Mouse (Mus musculus) heart, embryonic 15.5 days (tissue): ENCODE measurements around the gene Zfp428. TPM values are rescaled to one million over a fixed set of nuclear protein-coding genes. Genes with fewer than 3 reads are reported as not detected.
"Not testable (repeated sequence)": the region's sequence is repeated elsewhere in the genome, so short reads cannot be mapped to it uniquely, and the experiment has no call there.

Experiments
- ATAC-seq: fragments of 200-750 bp; cut with Nextera tagmentation; replicated peaks from 2 replicates; pipeline ENCODE4 v1.8.0; 2017; ENCODE audit warnings: low read depth, moderate TSS enrichment; ENCODE audit not compliant: insufficient number of reproducible peaks, insufficient read depth, low FRiP score
- H3K27ac ChIP-seq: fragments of 300-500 bp; sonication (generic); 2 replicates; pipeline ENCODE4 v1.5.1; 2015; ENCODE audit warnings: mild to moderate bottlenecking, inconsistent platforms
- H3K27me3 ChIP-seq: fragments of 300-500 bp; sonication (generic); 2 replicates; pipeline ENCODE4 v1.6.1; 2015; ENCODE audit warnings: inconsistent platforms
- H3K36me3 ChIP-seq: fragments of 300-500 bp; sonication (generic); 2 replicates; pipeline ENCODE4 v1.6.1; 2015; ENCODE audit warnings: mild to moderate bottlenecking, inconsistent platforms
- H3K4me1 ChIP-seq: fragments of 300-500 bp; sonication (generic); replicated peaks from 2 replicates; pipeline ENCODE4 v1.6.1; 2015; ENCODE audit warnings: inconsistent platforms
- H3K4me2 ChIP-seq: fragments of 300-500 bp; sonication (generic); 2 replicates; pipeline ENCODE4 v1.6.1; 2015; ENCODE audit warnings: inconsistent platforms, mild to moderate bottlenecking, moderate library complexity
- H3K4me3 ChIP-seq: fragments of 300-500 bp; sonication (generic); 2 replicates; pipeline ENCODE4 v1.5.1; 2015; ENCODE audit warnings: mild to moderate bottlenecking, inconsistent platforms
- H3K9ac ChIP-seq: fragments of 300-500 bp; sonication (generic); 2 replicates; pipeline ENCODE4 v1.6.1; 2015; ENCODE audit warnings: mild to moderate bottlenecking, inconsistent platforms
- H3K9me3 ChIP-seq: fragments of 300-500 bp; sonication (generic); replicated peaks from 2 replicates; pipeline ENCODE4 v1.6.1; 2016; ENCODE audit warnings: inconsistent platforms
- WGBS: fragments of 180-500 bp; shearing (Covaris S2); methylation state at CpG from one replicate; pipeline ENCODE4 v1.1.7; 2015; ENCODE audit warnings: mixed read lengths; 5-methylcytosine and 5-hydroxymethylcytosine counted together
- polyA plus RNA-seq: library from polyadenylated mRNA; unstranded; fragments of >200 nt; fragmentation: Nextera tagmentation; extraction: Ambion mirVana; gene quantifications from 2 replicates; pipeline ENCODE4 v1.2.1, GENCODE M21; 2015

Gene Zfp428
- polyA plus RNA-seq, 1 experiment from 2014 or later, result 37.5 TPM

- 32% methylated on average over 15 of the region's 15 CpGs for WGBS
- no peaks in the 10 kb centered on the region for H3K9me3 ChIP-seq
- H3K27me3 ChIP-seq, result peaks cover 30% of the 10 kb centered on the region
- H3K4me1 ChIP-seq, result peaks cover 34% of the 10 kb centered on the region
- H3K36me3 ChIP-seq, result no peaks in the 10 kb centered on the region
- peak overlapping the region; percentile 87 for H3K4me2 ChIP-seq
- ATAC-seq, result no peak
- peak overlapping the region; percentile 99 for H3K27ac ChIP-seq
- H3K4me3 ChIP-seq, result peak overlapping the region; percentile 67
- 0 out of 2 replicates have a peak overlapping the region, but pooled peaks have one; percentile 22 for H3K9ac ChIP-seq
These were observed 1.2 kb upstream of the Zfp428 start for GRCm38 (mm10) chr7:24505447-24506064.

- Histone ChIP-seq H3K36me3 (no peaks in the 10 kb centered on the region), H3K4me3 (peak overlapping the region; percentile 67), H3K27me3 (peaks cover 24% of the 10 kb centered on the region), H3K9me3 (no peaks in the 10 kb centered on the region), H3K9ac (peak overlapping the region; percentile 90; the same call in 1 of the 2 replicates), H3K4me2 (peak overlapping the region; percentile 87), H3K4me1 (peaks cover 33% of the 10 kb centered on the region), H3K27ac (peak overlapping the region; percentile 99)
- 11% methylated on average over 3 of the region's 3 CpGs for WGBS
- no peak for ATAC-seq
These were observed 744 bp upstream of the Zfp428 start for GRCm38 (mm10) chr7:24506065-24506459.

GRCm38 (mm10) chr7:24506476-24506837, 349 bp upstream of the Zfp428 start:
- H3K27me3 ChIP-seq, result peaks cover 21% of the 10 kb centered on the region
- peak overlapping the region; percentile 87 for H3K4me2 ChIP-seq
- WGBS, result 3% methylated on average over 12 of the region's 12 CpGs
- peak overlapping the region; percentile 67 for H3K4me3 ChIP-seq
- H3K27ac ChIP-seq, result peak overlapping the region; percentile 99
- peak; percentile 14; the same call in 1 of the 2 replicates for ATAC-seq
- H3K9me3 ChIP-seq, result no peaks in the 10 kb centered on the region
- H3K9ac ChIP-seq, result peak overlapping the region; percentile 90
- H3K36me3 ChIP-seq, result no peaks in the 10 kb centered on the region
- H3K4me1 ChIP-seq, result peaks cover 33% of the 10 kb centered on the region

DNA sequence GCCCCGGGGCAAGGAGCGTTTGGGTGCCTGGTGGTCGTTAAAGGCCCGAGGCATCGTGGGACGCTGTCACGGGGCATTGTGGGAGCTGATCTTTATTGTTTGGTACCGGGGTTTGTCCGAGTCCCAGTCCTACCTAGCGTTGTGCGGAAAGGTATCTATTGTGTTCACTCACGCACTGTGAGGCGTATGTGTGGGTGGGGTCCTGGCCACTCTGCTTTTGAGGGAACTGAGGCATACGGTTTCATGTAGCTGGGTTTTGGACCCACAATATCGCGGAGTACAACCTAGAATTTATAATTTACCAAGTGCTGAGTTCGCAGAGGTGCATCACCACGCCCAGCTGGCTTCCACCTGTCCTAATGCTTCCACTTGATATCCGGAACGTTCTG, 914 bp downstream of the Zfp428 start:
- Histone ChIP-seq H3K36me3 (no peaks in the 10 kb centered on the region), H3K4me1 (peaks cover 33% of the 10 kb centered on the region), H3K9me3 (no peaks in the 10 kb centered on the region), H3K4me3 (peak overlapping the region; percentile 67), H3K4me2 (peak overlapping the region; percentile 87), H3K9ac (peak overlapping the region; percentile 90), H3K27ac (peak overlapping the region; percentile 99), H3K27me3 (peaks cover 8% of the 10 kb centered on the region; the same call in 1 of the 2 replicates)
- WGBS, result 2% methylated on average over 20 of the region's 20 CpGs
- no peak for ATAC-seq

- Histone ChIP-seq H3K27ac (no peak within 1 kb of the TSS), H3K27me3 (no peaks in the 10 kb centered on the region), H3K36me3 (peaks cover 7% of the 10 kb centered on the region; the same call in 1 of the 2 replicates), H3K4me2 (no peak within 1 kb of the TSS), H3K4me3 (no peak within 1 kb of the TSS), H3K4me1 (peaks cover 8% of the 10 kb centered on the region; the same call in 1 of the 2 replicates), H3K9me3 (no peaks in the 10 kb centered on the region), H3K9ac (no peak within 1 kb of the TSS)
- 94% methylated on average over 7 of the region's 7 CpGs for WGBS
- no peak for ATAC-seq
These were observed 5.5 kb downstream of the Zfp428 start, which contains the start of gene AC161166.1 for GRCm38 (mm10) chr7:24512355-24512754. Gene AC161166.1 (minus strand): TSS chr7:24512455.

GRCm38 (mm10) chr7:24516319-24516718, 9.5 kb downstream of the Zfp428 start:
- H3K27me3 ChIP-seq, result not testable (repeated sequence)

GRCm38 (mm10) chr7:24517077-24517476, 10.3 kb downstream of the Zfp428 start:
- no peak for ATAC-seq
- Histone ChIP-seq H3K9ac (no peak overlapping the region), H3K4me2 (no peak overlapping the region), H3K27ac (no peak overlapping the region), H3K4me1 (no peaks in the 10 kb centered on the region), H3K4me3 (no peak overlapping the region), H3K36me3 (peaks cover 7% of the 10 kb centered on the region; the same call in 1 of the 2 replicates), H3K27me3 (no peaks in the 10 kb centered on the region), H3K9me3 (no peaks in the 10 kb centered on the region)
- 60% methylated on average over 5 of the region's 5 CpGs for WGBS

More at GRCm38 (mm10) chr7:24516319-24516718, 9.5 kb downstream of the Zfp428 start:
- H3K4me3 ChIP-seq, H3K4me2 ChIP-seq, H3K27ac ChIP-seq, H3K36me3 ChIP-seq, H3K4me1 ChIP-seq, H3K9me3 ChIP-seq, ATAC-seq, H3K9ac ChIP-seq: not testable (repeated sequence)
- 78% methylated on average over 8 of the region's 8 CpGs for WGBS

GRCm38 (mm10) chr7:24517654-24518053, 10.8 kb downstream of the Zfp428 start:
- H3K36me3 ChIP-seq, result peaks cover 7% of the 10 kb centered on the region; the same call in 1 of the 2 replicates
- no peaks in the 10 kb centered on the region for H3K4me1 ChIP-seq
- WGBS, result 60% methylated on average over 6 of the region's 6 CpGs
- H3K27me3 ChIP-seq, result no peaks in the 10 kb centered on the region
- H3K27ac ChIP-seq, result no peak overlapping the region
- H3K9ac ChIP-seq, result no peak overlapping the region
- H3K9me3 ChIP-seq, result no peaks in the 10 kb centered on the region
- H3K4me2 ChIP-seq, result no peak overlapping the region
- ATAC-seq, result no peak
- no peak overlapping the region for H3K4me3 ChIP-seq

DNA sequence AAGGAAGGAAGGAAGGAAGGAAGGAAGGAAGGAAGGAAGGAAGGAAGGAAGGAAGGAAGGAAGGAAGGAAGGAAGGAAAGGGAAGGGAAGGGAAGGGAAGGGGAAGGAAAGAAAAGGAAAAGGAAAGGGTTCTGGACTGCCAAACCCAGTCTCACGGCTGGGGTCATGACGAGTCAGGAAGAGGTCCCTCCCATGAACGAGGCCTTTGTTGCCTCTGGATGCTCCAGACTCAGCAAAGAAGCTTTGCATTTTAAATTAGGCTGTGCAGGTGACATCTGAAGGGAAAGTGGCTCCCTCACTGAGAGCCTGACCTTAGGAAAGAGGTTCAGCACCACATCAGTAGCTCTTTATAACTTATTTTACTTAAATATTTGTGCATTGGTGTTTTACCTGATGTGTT, 12.3 kb downstream of the Zfp428 start:
- Histone ChIP-seq H3K27ac (no peak overlapping the region), H3K4me3 (no peak overlapping the region), H3K27me3 (no peaks in the 10 kb centered on the region), H3K9me3 (no peaks in the 10 kb centered on the region), H3K4me2 (no peak overlapping the region), H3K36me3 (peaks cover 7% of the 10 kb centered on the region; the same call in 1 of the 2 replicates), H3K9ac (no peak overlapping the region), H3K4me1 (no peaks in the 10 kb centered on the region)
- no peak for ATAC-seq
- WGBS, result 53% methylated on average over 3 of the region's 3 CpGs

- not testable (repeated sequence) for H3K27ac ChIP-seq, H3K27me3 ChIP-seq, H3K4me1 ChIP-seq, ATAC-seq, H3K36me3 ChIP-seq, H3K4me2 ChIP-seq, H3K9ac ChIP-seq, H3K9me3 ChIP-seq, H3K4me3 ChIP-seq
- 84% methylated on average over 10 of the region's 10 CpGs for WGBS
These were observed 13.2 kb downstream of the Zfp428 start for GRCm38 (mm10) chr7:24520054-24520453.

DNA sequence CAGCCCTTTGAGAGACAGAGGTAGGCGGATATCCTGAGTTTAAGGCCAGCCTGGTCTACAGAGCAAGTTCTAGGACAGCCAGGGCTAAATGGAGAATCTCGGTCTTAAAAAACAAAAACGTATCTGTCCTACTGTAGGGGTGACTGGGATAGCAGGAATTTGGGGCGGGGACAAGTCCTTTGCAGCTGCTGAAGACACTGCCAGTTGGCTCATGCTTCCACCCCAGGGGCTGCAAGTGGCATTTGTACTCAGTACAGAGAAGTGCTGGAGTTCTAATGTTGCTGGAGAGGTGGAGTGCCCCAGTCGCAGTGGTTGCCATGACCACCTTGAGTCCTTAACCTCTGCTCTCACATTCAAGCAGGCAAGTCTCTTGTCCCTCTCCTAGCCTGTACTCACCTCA, 16.0 kb downstream of the Zfp428 start:
- no peak overlapping the region for H3K4me2 ChIP-seq
- no peak overlapping the region for H3K9ac ChIP-seq
- H3K4me1 ChIP-seq, result no peaks in the 10 kb centered on the region
- ATAC-seq, result no peak
- no peaks in the 10 kb centered on the region for H3K36me3 ChIP-seq
- H3K9me3 ChIP-seq, result no peaks in the 10 kb centered on the region
- no peak overlapping the region for H3K27ac ChIP-seq
- H3K27me3 ChIP-seq, result no peaks in the 10 kb centered on the region
- 48% methylated on average over 5 of the region's 5 CpGs for WGBS
- H3K4me3 ChIP-seq, result no peak overlapping the region

- H3K36me3 ChIP-seq, result no peaks in the 10 kb centered on the region
- H3K4me3 ChIP-seq, result no peak overlapping the region
- WGBS, result 77% methylated on average over 6 of the region's 6 CpGs
- H3K4me2 ChIP-seq, result no peak overlapping the region
- H3K27me3 ChIP-seq, result no peaks in the 10 kb centered on the region
- no peak overlapping the region for H3K27ac ChIP-seq
- H3K9ac ChIP-seq, result no peak overlapping the region
- H3K9me3 ChIP-seq, result no peaks in the 10 kb centered on the region
- no peaks in the 10 kb centered on the region for H3K4me1 ChIP-seq
- ATAC-seq, result no peak
These were observed 16.9 kb downstream of the Zfp428 start for GRCm38 (mm10) chr7:24523723-24524122.
